Mouse (Mus musculus) ES-E14 (cell line): Measurements from ENCODE around the gene Iqgap3. TPM values are rescaled to one million over a fixed set of nuclear protein-coding genes. Genes with fewer than 3 reads are reported as not detected.

Experiments used
- DNase-seq: peaks from one replicate; pipeline ENCODE4 v3.0.0-alpha.2; 2013; ENCODE audit warnings: low read depth, low spot score
- H3K27ac ChIP-seq: 2 replicates; pipeline ENCODE4 v1.5.1; 2012; ENCODE audit warnings: low read depth, mild to moderate bottlenecking, low read length, moderate library complexity, mixed read lengths; ENCODE audit not compliant: poor library complexity, insufficient read depth, severe bottlenecking
- H3K36me3 ChIP-seq: 2 replicates; pipeline ENCODE4 v1.6.1; 2012; ENCODE audit warnings: mild to moderate bottlenecking, low read length, moderate library complexity, mixed read lengths; ENCODE audit not compliant: control insufficient read depth, poor library complexity, insufficient read depth, severe bottlenecking
- H3K4me1 ChIP-seq, 2 experiments: fragments of 150-350 bp in 1 of 2; sonication (generic) in 1 of 2; 2 replicates each; pipeline ENCODE4 v1.6.1; 2012; ENCODE audit warnings: low read length in 2 of 2, mild to moderate bottlenecking in 1 of 2, mixed read lengths in 1 of 2; ENCODE audit not compliant: control insufficient read depth in 2 of 2, insufficient read depth in 2 of 2, poor library complexity in 1 of 2
- H3K4me3 ChIP-seq, 2 experiments: fragments of 150-350 bp in 1 of 2; sonication (generic) in 1 of 2; 2 replicates each; pipeline ENCODE4 v1.5.1; 2012; ENCODE audit warnings: low read length in 2 of 2, low read depth in 1 of 2, mild to moderate bottlenecking in 1 of 2, mixed read lengths in 1 of 2; ENCODE audit not compliant: insufficient read depth in 1 of 2, poor library complexity in 1 of 2, severe bottlenecking in 1 of 2
- H3K9ac ChIP-seq: 2 replicates; pipeline ENCODE4 v1.6.1; 2012; ENCODE audit warnings: low read depth, mild to moderate bottlenecking, low read length, mixed read lengths; ENCODE audit not compliant: poor library complexity, insufficient read depth, severe bottlenecking
- H3K9me3 ChIP-seq: fragments of 150-350 bp; sonication (generic); 2 replicates; pipeline ENCODE4 v1.6.1; 2012; ENCODE audit warnings: low read depth, mild to moderate bottlenecking, low read length; ENCODE audit not compliant: control insufficient read depth, insufficient read depth
- CHD2 ChIP-seq: IDR thresholded peaks from 2 replicates; pipeline ENCODE4 v1.6.1; 2014; ENCODE audit warnings: mild to moderate bottlenecking, low read depth, low read length, inconsistent platforms
- HCFC1 ChIP-seq: IDR thresholded peaks from 2 replicates; pipeline ENCODE4 v1.6.1; 2012; ENCODE audit warnings: low read length, inconsistent platforms, borderline replicate concordance; ENCODE audit not compliant: insufficient read depth
- MAFK ChIP-seq: IDR thresholded peaks from 2 replicates; pipeline ENCODE4 v1.6.1; 2014; ENCODE audit warnings: mild to moderate bottlenecking, low read depth, low read length, inconsistent platforms; ENCODE audit not compliant: insufficient read depth
- ZC3H11A ChIP-seq: IDR thresholded peaks from 2 replicates; pipeline ENCODE4 v1.6.1; 2012; ENCODE audit warnings: low read depth, mild to moderate bottlenecking, inconsistent platforms, low read length, borderline replicate concordance
- ZNF384 ChIP-seq: IDR thresholded peaks from 2 replicates; pipeline ENCODE4 v1.6.1; 2012; ENCODE audit warnings: low read depth, low read length, inconsistent platforms
- in situ Hi-C, 2 experiments: fragments of 600-800 bp; cut with MboI; formaldehyde crosslinking; loops; one replicate each; pipeline ENCODE4 v1.15.1; 2025; ENCODE audit warnings: low sequenced_read_pairs in 2 of 2, inconsistent platforms in 1 of 2; ENCODE audit not compliant: unreplicated experiment in 2 of 2
- total RNA-seq: library from RNA; depleted of rRNA; stranded (reverse); fragments of 300-350 nt; gene quantifications from 2 replicates; pipeline ENCODE4 v1.2.3, GENCODE M21; 2012

Iqgap3 gene
- total RNA-seq, 1 experiment = 60.3 TPM

- TF ChIP-seq ZC3H11A (no peak), CHD2 (no peak), HCFC1 (no peak), MAFK (no peak), ZNF384 (no peak)
- H3K27ac ChIP-seq = no peak overlapping the region
- in situ Hi-C loops = no loop called here
- H3K4me1 ChIP-seq = peaks cover 0 to 4% of the 10 kb centered on the region in 2 experiments; a peak in 1 of 4 replicates
- H3K4me3 ChIP-seq = no peak overlapping the region
- H3K9me3 ChIP-seq = no peaks in the 10 kb centered on the region
- H3K9ac ChIP-seq = no peak overlapping the region
- no peak for DNase-seq
- no peaks in the 10 kb centered on the region for H3K36me3 ChIP-seq
These were observed 49.3 kb downstream of the Iqgap3 start for GRCm38 (mm10) chr3:88131071-88131470.

DNA sequence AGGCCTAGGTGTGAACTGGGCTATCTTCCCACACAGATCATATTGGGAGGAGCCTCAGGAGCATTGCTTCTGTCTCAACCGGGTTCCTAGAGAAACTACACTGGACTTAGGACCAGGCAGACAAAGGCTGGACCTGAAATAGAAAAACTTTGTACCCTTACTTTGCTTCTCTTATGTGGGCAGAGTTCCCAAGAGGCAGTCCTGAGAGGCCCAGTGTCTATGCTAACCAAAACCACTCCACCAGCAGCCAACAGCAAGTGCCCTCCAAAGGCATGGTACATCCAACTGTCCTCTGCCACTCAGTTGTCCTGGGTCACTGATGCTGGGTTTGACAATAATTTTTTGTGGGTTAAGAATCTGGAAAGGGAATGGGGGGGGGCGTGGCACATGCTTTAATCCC, 50.7 kb downstream of the Iqgap3 start:
- in situ Hi-C loops = no loop called here

GRCm38 (mm10) chr3:88133187-88133771, 51.5 kb downstream of the Iqgap3 start:
- Histone ChIP-seq H3K27ac (no peak overlapping the region), H3K4me3 (no peak overlapping the region), H3K36me3 (no peaks in the 10 kb centered on the region), H3K9ac (no peak overlapping the region), H3K4me1 (peaks cover 2 to 5% of the 10 kb centered on the region in 2 experiments; a peak in 1 of 4 replicates), H3K9me3 (no peaks in the 10 kb centered on the region)
- no peak for DNase-seq
- TF ChIP-seq CHD2 = no peak
- in situ Hi-C loops = no loop called here

More for the DNA sequence above, 50.7 kb downstream of the Iqgap3 start:
- TF ChIP-seq HCFC1 (no peak), MAFK (no peak), ZNF384 (no peak), ZC3H11A (no peak), CHD2 (no peak)
- no peak for DNase-seq
- Histone ChIP-seq H3K9me3 (no peaks in the 10 kb centered on the region), H3K4me1 (peaks cover 2 to 5% of the 10 kb centered on the region in 2 experiments; a peak in 1 of 4 replicates), H3K9ac (no peak overlapping the region), H3K27ac (no peak overlapping the region), H3K4me3 (no peak overlapping the region), H3K36me3 (no peaks in the 10 kb centered on the region)

GRCm38 (mm10) chr3:88136346-88136745, 54.6 kb downstream of the Iqgap3 start:
- H3K36me3 ChIP-seq = no peaks in the 10 kb centered on the region
- H3K27ac ChIP-seq = no peak overlapping the region
- in situ Hi-C loops = no loop called here
- no peak for TF ChIP-seq ZC3H11A
- TF ChIP-seq MAFK = no peak
- no peak for TF ChIP-seq HCFC1
- TF ChIP-seq CHD2 = no peak
- no peak for TF ChIP-seq ZNF384
- no peaks in the 10 kb centered on the region for H3K9me3 ChIP-seq
- no peak overlapping the region for H3K4me3 ChIP-seq
- no peak for DNase-seq
- no peak overlapping the region for H3K9ac ChIP-seq
- peaks cover 4 to 10% of the 10 kb centered on the region in 2 experiments; a peak in 3 of 4 replicates for H3K4me1 ChIP-seq

DNA sequence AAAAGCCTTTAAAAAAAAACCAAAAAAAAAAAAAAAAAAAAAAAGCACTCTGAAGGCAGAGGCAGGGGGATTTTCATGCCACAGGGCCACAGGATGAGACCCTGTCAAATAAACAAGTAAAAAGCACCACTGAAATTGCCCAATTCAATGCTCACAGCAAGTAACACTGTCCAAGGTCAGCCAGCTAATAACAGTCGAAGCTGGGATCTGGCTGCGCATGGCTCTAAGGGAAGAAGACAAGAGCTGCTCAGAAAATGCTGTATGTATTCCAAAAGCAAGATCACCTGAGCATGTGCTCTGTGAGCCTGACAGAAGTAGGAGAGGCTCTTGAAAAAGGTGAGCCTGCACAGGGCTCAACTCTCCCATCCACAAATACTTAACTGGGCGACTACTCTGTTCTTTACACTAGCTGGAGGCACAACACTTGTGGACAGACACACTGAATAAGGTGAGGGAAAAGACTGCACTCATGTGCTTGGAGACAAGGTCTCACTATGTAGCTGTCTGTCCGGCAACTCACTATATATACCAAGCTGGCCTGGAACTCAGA, 55.2 kb downstream of the Iqgap3 start:
- no peak overlapping the region for H3K9ac ChIP-seq

More for the DNA sequence above, 55.2 kb downstream of the Iqgap3 start:
- Histone ChIP-seq H3K4me1 (peaks cover 5 to 11% of the 10 kb centered on the region in 2 experiments; a peak in 3 of 4 replicates), H3K27ac (no peak overlapping the region), H3K9me3 (no peaks in the 10 kb centered on the region), H3K36me3 (no peaks in the 10 kb centered on the region), H3K4me3 (no peak overlapping the region)
- DNase-seq = no peak
- in situ Hi-C loops = no loop called here
- TF ChIP-seq HCFC1 = no peak
- no peak for TF ChIP-seq ZNF384
- TF ChIP-seq ZC3H11A = no peak
- TF ChIP-seq CHD2 = no peak
- no peak for TF ChIP-seq MAFK
